Mouse (Mus musculus): ENCODE measurements around the gene Akt1s1. TPM values are rescaled to one million over a fixed set of nuclear protein-coding genes. Genes with fewer than 3 reads are reported as not detected.
"Not testable (repeated sequence)": the region's sequence is repeated elsewhere in the genome, so short reads cannot be mapped to it uniquely, and the experiment has no call there.

The Akt1s1 gene
- polyA plus RNA-seq, 1 experiment = 372 TPM

DNA sequence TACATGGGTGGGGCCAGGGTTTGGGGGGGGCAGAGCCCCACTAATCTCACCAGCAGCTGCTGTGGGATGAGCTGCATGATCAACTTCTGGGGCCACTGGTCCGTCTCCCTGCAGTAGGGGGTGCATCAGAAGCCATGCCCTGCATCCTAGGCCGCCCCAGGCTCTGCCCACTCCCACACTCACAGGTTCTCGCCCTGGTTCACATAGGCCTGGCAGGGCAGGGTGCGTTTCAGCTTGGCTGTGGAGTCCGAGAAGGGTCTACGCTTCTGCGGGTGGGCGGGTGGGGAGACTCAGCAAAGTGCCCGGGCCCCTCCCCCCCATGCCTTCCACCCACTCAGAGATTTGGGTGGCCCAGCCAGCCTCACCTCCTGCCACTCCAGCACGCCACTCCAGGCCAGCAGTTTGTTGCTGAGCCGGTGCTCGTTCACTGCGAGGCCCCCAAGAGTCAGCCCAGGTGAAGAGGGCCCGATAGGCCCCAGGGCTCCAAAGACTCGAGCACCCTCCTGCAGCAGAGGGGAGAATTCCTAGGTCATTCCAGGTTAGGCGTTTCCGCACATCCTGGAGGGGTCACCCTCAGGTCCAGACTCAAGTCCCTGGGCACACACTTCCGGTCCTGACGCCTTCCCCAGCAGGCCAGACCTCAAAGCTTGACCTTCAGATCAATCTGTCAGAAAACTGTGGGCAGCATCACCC, 18.4 kb downstream of the Akt1s1 start:
- Histone ChIP-seq H3K27me3 (replicated peaks) (no peaks in the 10 kb centered on the region), H3K36me3 (replicated peaks; ENCODE audit: low read length) (peaks cover 54% of the 10 kb centered on the region), H3K4me1 (peaks cover 72% of the 10 kb centered on the region), H3K9me3 (no peaks in the 10 kb centered on the region), H3K4me3 (replicated peaks) (peak overlapping the region; percentile 88)
- TF ChIP-seq FLI1 (IDR thresholded peaks at IDR 0.05; ENCODE audit: low read length) = no peak
- no peak for TF ChIP-seq GATA1 (IDR thresholded peaks at IDR 0.05; ENCODE audit: borderline replicate concordance, low read length)

DNA sequence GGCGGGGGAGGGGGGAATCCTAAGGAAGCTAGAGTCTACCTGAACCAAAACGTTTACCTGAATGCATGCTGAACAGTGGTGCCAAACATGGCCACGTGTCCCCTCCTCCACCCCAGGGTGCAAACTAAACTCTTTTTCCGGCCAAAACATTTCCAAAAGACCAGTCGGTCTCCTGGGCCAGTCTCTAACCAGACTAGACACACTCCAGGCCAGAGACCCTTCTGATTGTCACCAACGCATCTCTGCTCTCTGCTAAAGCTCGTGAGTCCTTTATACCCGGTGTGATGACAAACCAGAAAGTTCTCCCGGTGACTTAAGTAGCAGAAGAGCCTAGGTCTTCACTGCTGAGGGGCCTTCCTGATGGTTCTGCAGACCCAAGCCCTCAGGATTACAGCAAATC, 19.0 kb downstream of the Akt1s1 start:
- TF ChIP-seq FLI1 (IDR thresholded peaks at IDR 0.05; ENCODE audit: low read length) (no peak), GATA1 (IDR thresholded peaks at IDR 0.05; ENCODE audit: borderline replicate concordance, low read length) (no peak)
- Histone ChIP-seq H3K36me3 (replicated peaks; ENCODE audit: low read length) (peaks cover 47% of the 10 kb centered on the region), H3K4me1 (peaks cover 76% of the 10 kb centered on the region), H3K27me3 (replicated peaks) (no peaks in the 10 kb centered on the region), H3K9me3 (no peaks in the 10 kb centered on the region), H3K4me3 (replicated peaks) (peak overlapping the region; percentile 94)

DNA sequence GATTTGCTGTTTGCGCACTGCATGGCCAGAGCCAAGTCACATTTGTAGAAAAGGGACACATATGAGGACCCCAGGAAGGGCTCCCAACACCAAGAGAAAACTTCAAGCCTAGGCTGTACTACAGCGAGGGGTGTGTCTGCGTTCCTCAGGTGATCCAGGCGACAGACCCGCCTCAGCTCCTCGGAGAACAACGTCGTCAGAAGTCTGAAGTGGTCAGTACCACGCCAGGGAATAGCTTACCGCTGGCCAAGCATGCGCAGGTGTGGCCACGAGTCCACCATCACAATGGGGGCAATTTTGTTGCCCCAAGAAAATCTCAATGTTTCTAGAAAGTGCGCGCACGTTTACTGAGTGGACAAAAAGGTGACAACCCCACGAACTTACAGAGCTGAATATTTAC, 19.7 kb downstream of the Akt1s1 start:
- Histone ChIP-seq H3K4me3 (replicated peaks) (peak overlapping the region; percentile 94), H3K27me3 (replicated peaks) (no peaks in the 10 kb centered on the region), H3K9me3 (no peaks in the 10 kb centered on the region), H3K36me3 (replicated peaks; ENCODE audit: low read length) (peaks cover 41% of the 10 kb centered on the region), H3K4me1 (peaks cover 71% of the 10 kb centered on the region)
- TF ChIP-seq FLI1 (IDR thresholded peaks at IDR 0.05; ENCODE audit: low read length) (no peak), GATA1 (IDR thresholded peaks at IDR 0.05; ENCODE audit: borderline replicate concordance, low read length) (no peak)

- no peaks in the 10 kb centered on the region for H3K9me3 ChIP-seq
- peaks cover 34% of the 10 kb centered on the region for H3K36me3 ChIP-seq (replicated peaks; ENCODE audit: low read length)
- no peaks in the 10 kb centered on the region for H3K27me3 ChIP-seq (replicated peaks)
- H3K4me1 ChIP-seq = peaks cover 64% of the 10 kb centered on the region
- peak overlapping the region; percentile 94 for H3K4me3 ChIP-seq (replicated peaks)
- TF ChIP-seq FLI1 (IDR thresholded peaks at IDR 0.05; ENCODE audit: low read length) = no peak
- TF ChIP-seq GATA1 (IDR thresholded peaks at IDR 0.05; ENCODE audit: borderline replicate concordance, low read length) = no peak
These were observed 20.3 kb downstream of the Akt1s1 start for GRCm38 (mm10) chr7:44868919-44869696.

GRCm38 (mm10) chr7:44869697-44870528, 21.1 kb downstream of the Akt1s1 start, which contains the start of gene Ptov1:
Ptov1 (minus strand) TSS chr7:44869788.
- TF ChIP-seq FLI1 (IDR thresholded peaks at IDR 0.05; ENCODE audit: low read length) = no peak
- TF ChIP-seq GATA1 (IDR thresholded peaks at IDR 0.05; ENCODE audit: borderline replicate concordance, low read length) = no peak
- no peaks in the 10 kb centered on the region for H3K27me3 ChIP-seq (replicated peaks)
- peaks cover 26% of the 10 kb centered on the region for H3K36me3 ChIP-seq (replicated peaks; ENCODE audit: low read length)
- peaks cover 58% of the 10 kb centered on the region for H3K4me1 ChIP-seq
- no peaks in the 10 kb centered on the region for H3K9me3 ChIP-seq
- H3K4me3 ChIP-seq (replicated peaks) = peak within 1 kb of the TSS; percentile 94

GRCm38 (mm10) chr7:44870614-44871013, 21.8 kb downstream of the Akt1s1 start:
- TF ChIP-seq FLI1 (IDR thresholded peaks at IDR 0.05; ENCODE audit: low read length) = no peak
- Histone ChIP-seq H3K4me1 (peaks cover 58% of the 10 kb centered on the region), H3K27me3 (replicated peaks) (no peaks in the 10 kb centered on the region), H3K9me3 (no peaks in the 10 kb centered on the region), H3K4me3 (replicated peaks) (peak overlapping the region; percentile 94), H3K36me3 (replicated peaks; ENCODE audit: low read length) (peaks cover 21% of the 10 kb centered on the region)

GRCm38 (mm10) chr7:44871181-44871580, 22.4 kb downstream of the Akt1s1 start:
- no peaks in the 10 kb centered on the region for H3K9me3 ChIP-seq
- H3K27me3 ChIP-seq (replicated peaks) = no peaks in the 10 kb centered on the region
- H3K4me3 ChIP-seq (replicated peaks) = no peak overlapping the region
- peaks cover 55% of the 10 kb centered on the region for H3K4me1 ChIP-seq
- no peak for TF ChIP-seq GATA1 (IDR thresholded peaks at IDR 0.05; ENCODE audit: borderline replicate concordance, low read length)
- H3K36me3 ChIP-seq (replicated peaks; ENCODE audit: low read length) = peaks cover 22% of the 10 kb centered on the region

DNA sequence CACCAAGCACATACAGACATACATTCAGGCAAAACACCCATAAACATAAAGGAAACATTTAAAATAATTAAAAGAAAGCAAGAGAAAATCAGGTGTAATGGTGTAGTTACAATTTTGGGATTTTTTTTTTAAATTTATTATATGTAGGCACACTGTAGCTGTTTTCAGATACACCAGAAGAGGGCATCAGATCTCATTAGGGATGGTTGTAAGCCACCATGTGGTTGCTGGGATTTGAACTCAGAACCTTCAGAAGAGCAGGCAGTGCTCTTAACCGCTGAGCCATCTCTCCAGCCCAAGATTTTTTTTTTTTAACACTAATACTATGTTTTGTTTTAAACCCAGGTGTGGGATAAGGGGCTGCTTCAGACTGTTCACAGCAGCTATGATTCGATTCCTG, 23.0 kb downstream of the Akt1s1 start:
- H3K4me3 ChIP-seq (replicated peaks); H3K27me3 ChIP-seq (replicated peaks); H3K9me3 ChIP-seq: not testable (repeated sequence)
- peaks cover 49% of the 10 kb centered on the region for H3K4me1 ChIP-seq
- H3K36me3 ChIP-seq (replicated peaks; ENCODE audit: low read length) = peaks cover 21% of the 10 kb centered on the region

GRCm38 (mm10) chr7:44877833-44878232, 29.0 kb downstream of the Akt1s1 start:
- peaks cover 73% of the 10 kb centered on the region for H3K36me3 ChIP-seq (replicated peaks; ENCODE audit: low read length)
- H3K9me3 ChIP-seq = no peaks in the 10 kb centered on the region
- TF ChIP-seq GATA1 (IDR thresholded peaks at IDR 0.05; ENCODE audit: borderline replicate concordance, low read length) (no peak), FLI1 (IDR thresholded peaks at IDR 0.05; ENCODE audit: low read length) (no peak)
- H3K4me3 ChIP-seq (replicated peaks) = no peak overlapping the region
- H3K27me3 ChIP-seq (replicated peaks) = no peaks in the 10 kb centered on the region
- H3K4me1 ChIP-seq = peaks cover 15% of the 10 kb centered on the region

DNA sequence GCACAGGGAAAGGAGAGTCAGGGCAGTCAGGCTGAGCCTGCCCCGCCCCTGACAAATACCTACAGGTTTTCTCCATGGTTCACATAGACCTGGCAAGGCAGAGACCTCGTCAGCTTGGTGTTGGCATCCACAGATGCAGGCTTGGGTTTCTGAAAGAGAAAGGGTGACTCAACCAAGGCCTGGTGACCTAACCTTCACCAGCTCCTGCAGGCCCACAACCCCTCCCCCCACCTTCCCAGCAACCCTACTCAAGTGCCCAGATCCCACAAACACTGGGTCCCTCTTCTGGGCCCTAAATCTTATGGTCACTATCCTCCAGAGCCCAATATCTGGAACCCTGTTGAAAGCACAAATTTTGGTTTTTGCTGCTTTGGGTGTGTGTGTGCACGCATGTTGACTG, 34.2 kb downstream of the Akt1s1 start:
- H3K27me3 ChIP-seq (replicated peaks) = no peaks in the 10 kb centered on the region
- peaks cover 94% of the 10 kb centered on the region for H3K36me3 ChIP-seq (replicated peaks; ENCODE audit: low read length)
- no peak overlapping the region for H3K4me3 ChIP-seq (replicated peaks)
- H3K9me3 ChIP-seq = no peaks in the 10 kb centered on the region
- peaks cover 23% of the 10 kb centered on the region for H3K4me1 ChIP-seq
- TF ChIP-seq GATA1 (IDR thresholded peaks at IDR 0.05; ENCODE audit: borderline replicate concordance, low read length) (no peak), FLI1 (IDR thresholded peaks at IDR 0.05; ENCODE audit: low read length) (no peak)

Data from megakaryocyte, embryonic 14.5 days (primary cell).